ENCODE assay signal across 23 mouse cellular contexts in the genomic region with DNA sequence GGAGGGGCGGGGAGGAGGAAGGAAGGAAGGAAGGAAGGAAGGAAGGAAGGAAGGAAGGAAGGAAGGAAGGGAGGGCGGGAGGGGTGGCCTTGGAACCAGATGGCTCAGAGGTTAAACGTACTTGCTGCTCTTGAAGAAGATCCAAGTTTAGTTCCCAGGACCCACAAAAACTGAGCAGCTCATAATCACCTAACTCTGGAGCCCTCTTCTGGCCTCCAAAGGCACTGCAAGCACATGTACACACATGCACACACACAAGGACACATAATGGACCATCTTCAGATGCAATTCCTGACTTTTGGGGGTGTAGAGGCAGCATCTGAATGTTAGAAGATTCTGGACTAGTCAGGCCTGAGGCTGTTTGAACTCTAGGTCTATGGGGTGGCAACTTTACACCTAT. TPM values are rescaled to one million over a fixed set of nuclear protein-coding genes. Genes with fewer than 3 reads are reported as not detected.
DNase-seq lines count a peak whose midpoint lies in the region; ATAC-seq and TF ChIP-seq lines count a peak whose summit lies in the region.
"Had no signal": no experiment of that assay in that cellular context is flagged by ENCODE, and none has a peak within 500 bp of the region (broad histone marks: within the 10 kb centered on the region; RNA-seq: fewer than 3 reads in every experiment).

No protein-coding gene starts in this region.

- H3K79me2 ChIP-seq in MEL (ENCODE audit: control insufficient read depth, insufficient read depth, low read length, poor library complexity): no peaks in the 10 kb centered on the region

- DNase-seq in kidney, postnatal 0 days (ENCODE audit: low spot score): no peak
- DNase-seq in kidney, postnatal 10 days: no peak
- no peak for DNase-seq in midbrain, postnatal 0 days (ENCODE audit: low spot score)
- no peak for DNase-seq in midbrain, embryonic 11.5 days (ENCODE audit: low spot score, missing footprints)
- peak; percentile 51 for DNase-seq in MEL (ENCODE audit: low read depth, low spot score)
- DNase-seq in cerebellum, postnatal 4 days (ENCODE audit: low spot score in 2 of 2): no peak
- no peak for DNase-seq in embryo, embryonic 10.5 days (ENCODE audit: low spot score)
- DNase-seq: adrenal gland, postnatal 36 days; cerebellum, adult 9-10 months; embryo, embryonic 11 days; right cerebral cortex, adult 18-20 months; thymus, adult 18-20 months had no signal

- TF ChIP-seq CTCF in kidney, postnatal 0 days (IDR thresholded peaks at IDR 0.05; ENCODE audit: low read depth): peak; percentile 28; the same call in 1 of the 2 replicates
- TF ChIP-seq CTCF in midbrain, postnatal 0 days (IDR thresholded peaks at IDR 0.05): peak; percentile 48
- peak; percentile 42 to 52 (median 51) for TF ChIP-seq CTCF in MEL (IDR thresholded peaks at IDR 0.05 in 2 of 3, conservative IDR thresholded peaks at IDR 0.05 in 1 of 3; ENCODE audit: control insufficient read depth in 1 of 3, insufficient read depth in 1 of 3, low read depth in 2 of 3, low read length in 3 of 3, poor library complexity in 1 of 3, severe bottlenecking in 1 of 3)

- TF ChIP-seq EP300 in MEL (IDR thresholded peaks at IDR 0.05; ENCODE audit: low read depth in 1 of 2, low read length in 2 of 2): no peak

- peak; percentile 30 for TF ChIP-seq RAD21 in MEL (IDR thresholded peaks at IDR 0.05; ENCODE audit: low read depth, low read length)

- TF ChIP-seq POLR2A in MEL (IDR thresholded peaks at IDR 0.05; ENCODE audit: control insufficient read depth in 1 of 2, insufficient read depth in 1 of 2, low read depth in 1 of 2, low read length in 2 of 2, poor library complexity in 1 of 2): no peak

- no peaks in the 10 kb centered on the region for H3K4me1 ChIP-seq in kidney, postnatal 0 days (replicated peaks; ENCODE audit: insufficient read depth, low read length)
- no peaks in the 10 kb centered on the region for H3K4me1 ChIP-seq in midbrain, postnatal 0 days (ENCODE audit: insufficient read depth, low read length)
- no peaks in the 10 kb centered on the region for H3K4me1 ChIP-seq in midbrain, embryonic 11.5 days (ENCODE audit: control insufficient read depth, insufficient read depth, low read length)
- H3K4me1 ChIP-seq in MEL (ENCODE audit: control insufficient read depth in 1 of 2, insufficient read depth in 2 of 2, low read length in 2 of 2): peaks cover 6 to 18% of the 10 kb centered on the region in 2 experiments; a peak in 3 of 4 replicates
- H3K4me1 ChIP-seq: forebrain, embryonic 15.5 days; limb, embryonic 13.5 days; midbrain, embryonic 15.5 days had no signal

- no peak overlapping the region for H3K27ac ChIP-seq in kidney, postnatal 0 days
- no peak overlapping the region for H3K27ac ChIP-seq in midbrain, postnatal 0 days (ENCODE audit: low read depth, low read length)
- no peak overlapping the region for H3K27ac ChIP-seq in midbrain, embryonic 11.5 days (ENCODE audit: low read depth, low read length)
- no peak overlapping the region for H3K27ac ChIP-seq in MEL (ENCODE audit: control insufficient read depth, low read depth, low read length)
- H3K27ac ChIP-seq: forebrain, embryonic 15.5 days; heart, embryonic 13.5 days; limb, embryonic 13.5 days; lung, embryonic 15.5 days; midbrain, embryonic 15.5 days had no signal

- peaks cover 18% of the 10 kb centered on the region for H3K36me3 ChIP-seq in kidney, postnatal 0 days (ENCODE audit: insufficient read depth, low read length)
- peaks cover 23% of the 10 kb centered on the region for H3K36me3 ChIP-seq in midbrain, postnatal 0 days (ENCODE audit: insufficient read depth, low read length)
- H3K36me3 ChIP-seq in midbrain, embryonic 11.5 days (ENCODE audit: control insufficient read depth, insufficient read depth, low read length): peaks cover 15% of the 10 kb centered on the region; the same call in 1 of the 2 replicates
- peaks cover 0 to 6% of the 10 kb centered on the region in 2 experiments; a peak in 3 of 4 replicates for H3K36me3 ChIP-seq in MEL (ENCODE audit: control insufficient read depth in 1 of 2, insufficient read depth in 2 of 2, low read length in 2 of 2)

- no peak for ATAC-seq in kidney, postnatal 0 days (replicated peaks; ENCODE audit: low FRiP score, low read depth)
- no peak for ATAC-seq in midbrain, postnatal 0 days (ENCODE audit: low FRiP score)
- ATAC-seq in midbrain, embryonic 11.5 days (ENCODE audit: low FRiP score): no peak
- ATAC-seq: CD4-positive, CD25-positive, alpha-beta regulatory T cell, adult 4 months; forebrain, embryonic 15.5 days; midbrain, embryonic 15.5 days had no signal

- 88% methylated on average over 3 of the region's 3 CpGs for WGBS in kidney, postnatal 0 days
- WGBS in midbrain, postnatal 0 days: 93% methylated on average over 2 of the region's 3 CpGs
- 93% methylated on average over 2 of the region's 3 CpGs for WGBS in midbrain, embryonic 11.5 days

- H3K9me3 ChIP-seq in kidney, postnatal 0 days (replicated peaks; ENCODE audit: low read length): no peaks in the 10 kb centered on the region
- no peaks in the 10 kb centered on the region for H3K9me3 ChIP-seq in midbrain, postnatal 0 days (ENCODE audit: low read length)
- H3K9me3 ChIP-seq in midbrain, embryonic 11.5 days (ENCODE audit: control insufficient read depth, low read length): no peaks in the 10 kb centered on the region
- H3K9me3 ChIP-seq in MEL (replicated peaks; ENCODE audit: insufficient read depth, low read length): no peaks in the 10 kb centered on the region
- H3K9me3 ChIP-seq: lung, embryonic 15.5 days; midbrain, embryonic 15.5 days had no signal

- no peaks in the 10 kb centered on the region for H3K27me3 ChIP-seq in kidney, postnatal 0 days (ENCODE audit: insufficient read depth, low read length)
- no peaks in the 10 kb centered on the region for H3K27me3 ChIP-seq in midbrain, postnatal 0 days (ENCODE audit: insufficient read depth, low read length)
- H3K27me3 ChIP-seq in midbrain, embryonic 11.5 days (ENCODE audit: control insufficient read depth, insufficient read depth, low read length): no peaks in the 10 kb centered on the region
- H3K27me3 ChIP-seq in MEL (ENCODE audit: control insufficient read depth in 1 of 2, insufficient read depth in 2 of 2, low read length in 2 of 2): no peaks in the 10 kb centered on the region
- H3K27me3 ChIP-seq: forebrain, embryonic 15.5 days; heart, embryonic 13.5 days; limb, embryonic 13.5 days; lung, embryonic 15.5 days; midbrain, embryonic 15.5 days had no signal

- H3K9ac ChIP-seq in kidney, postnatal 0 days (ENCODE audit: low read depth, low read length): no peak overlapping the region
- no peak overlapping the region for H3K9ac ChIP-seq in midbrain, postnatal 0 days (replicated peaks; ENCODE audit: low read length, poor library complexity, severe bottlenecking)
- H3K9ac ChIP-seq in midbrain, embryonic 11.5 days (ENCODE audit: low read length): no peak overlapping the region
- H3K9ac ChIP-seq in MEL (ENCODE audit: control insufficient read depth, low read depth, low read length, poor library complexity, severe bottlenecking): no peak overlapping the region
- H3K9ac ChIP-seq: forebrain, embryonic 15.5 days; heart, embryonic 13.5 days; limb, embryonic 13.5 days; lung, embryonic 15.5 days; midbrain, embryonic 15.5 days had no signal

- H3K4me2 ChIP-seq in kidney, postnatal 0 days (ENCODE audit: low read length): no peak overlapping the region
- no peak overlapping the region for H3K4me2 ChIP-seq in midbrain, postnatal 0 days (ENCODE audit: low read depth, low read length, poor library complexity, severe bottlenecking)
- no peak overlapping the region for H3K4me2 ChIP-seq in midbrain, embryonic 11.5 days
- H3K4me2 ChIP-seq: forebrain, embryonic 15.5 days; heart, embryonic 13.5 days; limb, embryonic 13.5 days; lung, embryonic 15.5 days; midbrain, embryonic 15.5 days had no signal

- H3K4me3 ChIP-seq in kidney, postnatal 0 days (replicated peaks; ENCODE audit: low read depth, low read length): no peak overlapping the region
- no peak overlapping the region for H3K4me3 ChIP-seq in midbrain, postnatal 0 days (ENCODE audit: low read depth, low read length)
- no peak overlapping the region for H3K4me3 ChIP-seq in midbrain, embryonic 11.5 days (ENCODE audit: low read depth, low read length)
- no peak overlapping the region for H3K4me3 ChIP-seq in MEL (ENCODE audit: control insufficient read depth in 1 of 2, insufficient read depth in 1 of 2, low read depth in 2 of 2, low read length in 2 of 2)
- H3K4me3 ChIP-seq: forebrain, embryonic 15.5 days; heart, embryonic 13.5 days; limb, embryonic 13.5 days; lung, embryonic 15.5 days; midbrain, embryonic 15.5 days had no signal

RNA-seq across cellular contexts. Expression of gene 1700061G19Rik, which starts 12.8 kb away (rescaled TPM):
- polyA plus RNA-seq in kidney, postnatal 0 days (2015; fragmentation: Nextera tagmentation; extraction: Ambion mirVana): 0.11 and 0.13 TPM in 2 replicates
- total RNA-seq in midbrain, postnatal 0 days (2014; rRNA removed): not detected in 2 replicates
- polyA plus RNA-seq in midbrain, postnatal 0 days (2015; fragmentation: Nextera tagmentation; extraction: Ambion mirVana): 0.45 and 0.72 TPM in 2 replicates
- 0.11 and 0.25 TPM in 2 replicates for polyA plus RNA-seq in midbrain, embryonic 11.5 days (2014; fragmentation: Nextera tagmentation; extraction: Ambion mirVana)
- total RNA-seq in MEL (2012; rRNA removed): 0.26 and 0.27 TPM in 2 replicates
- under 1 TPM in 1 of 2 experiments, not detected in 1; 0.68 TPM for polyA plus RNA-seq in MEL (2012; ENCODE audit: insufficient read depth in 1 of 2, insufficient read length in 2 of 2, low read depth in 1 of 2, low replicate concordance in 2 of 2, missing spikeins in 1 of 2)

RNA-seq across cellular contexts. Expression of gene Acsbg2, which starts 13.8 kb away (rescaled TPM):
- not detected in 2 replicates for polyA plus RNA-seq in kidney, postnatal 0 days (2015; fragmentation: Nextera tagmentation; extraction: Ambion mirVana)
- total RNA-seq in midbrain, postnatal 0 days (2014; rRNA removed): 0.11 TPM in 1 of 2 replicates, not detected in the other
- not detected in 2 replicates for polyA plus RNA-seq in midbrain, postnatal 0 days (2015; fragmentation: Nextera tagmentation; extraction: Ambion mirVana)
- polyA plus RNA-seq in midbrain, embryonic 11.5 days (2014; fragmentation: Nextera tagmentation; extraction: Ambion mirVana): not detected in 2 replicates
- not detected in 2 replicates for total RNA-seq in MEL (2012; rRNA removed)
- not detected for polyA plus RNA-seq in MEL (2012; ENCODE audit: insufficient read depth in 1 of 2, insufficient read length in 2 of 2, low read depth in 1 of 2, low replicate concordance in 2 of 2, missing spikeins in 1 of 2)
- total RNA-seq: granulocyte monocyte progenitor cell, adult 5-6 weeks; megakaryocyte, adult 5-6 weeks had no signal
- polyA plus RNA-seq: forebrain, embryonic 15.5 days; heart, embryonic 13.5 days; hindbrain, embryonic 11.5 days; intestine, embryonic 14.5 days; kidney, embryonic 16.5 days; limb, embryonic 13.5 days; lung, embryonic 15.5 days; midbrain, embryonic 15.5 days had no signal

RNA-seq across cellular contexts. Expression of gene Mllt1, which starts 47.2 kb away (rescaled TPM):
- 27.4 and 29.1 TPM in 2 replicates for polyA plus RNA-seq in kidney, postnatal 0 days (2015; fragmentation: Nextera tagmentation; extraction: Ambion mirVana)
- 136 and 145 TPM in 2 replicates for total RNA-seq in midbrain, postnatal 0 days (2014; rRNA removed)
- 60.2 and 63.5 TPM in 2 replicates for polyA plus RNA-seq in midbrain, postnatal 0 days (2015; fragmentation: Nextera tagmentation; extraction: Ambion mirVana)
- 26.3 and 29.0 TPM in 2 replicates for polyA plus RNA-seq in midbrain, embryonic 11.5 days (2014; fragmentation: Nextera tagmentation; extraction: Ambion mirVana)
- total RNA-seq in MEL (2012; rRNA removed): 21.7 and 25.0 TPM in 2 replicates
- polyA plus RNA-seq in MEL (2012; ENCODE audit: insufficient read depth in 1 of 2, insufficient read length in 2 of 2, low read depth in 1 of 2, low replicate concordance in 2 of 2, missing spikeins in 1 of 2): 10 to 100 TPM in 1 of 2 experiments, not detected in 1; 63.0 TPM

RNA-seq across cellular contexts. Expression of gene Rfx2, which starts 57.2 kb away (rescaled TPM):
- 1.6 and 2.1 TPM in 2 replicates for polyA plus RNA-seq in kidney, postnatal 0 days (2015; fragmentation: Nextera tagmentation; extraction: Ambion mirVana)
- total RNA-seq in midbrain, postnatal 0 days (2014; rRNA removed): 5.1 and 5.7 TPM in 2 replicates
- polyA plus RNA-seq in midbrain, postnatal 0 days (2015; fragmentation: Nextera tagmentation; extraction: Ambion mirVana): 2.3 and 3.0 TPM in 2 replicates
- polyA plus RNA-seq in midbrain, embryonic 11.5 days (2014; fragmentation: Nextera tagmentation; extraction: Ambion mirVana): 4.6 and 4.8 TPM in 2 replicates
- 7.5 and 8.7 TPM in 2 replicates for total RNA-seq in MEL (2012; rRNA removed)
- polyA plus RNA-seq in MEL (2012; ENCODE audit: insufficient read depth in 1 of 2, insufficient read length in 2 of 2, low read depth in 1 of 2, low replicate concordance in 2 of 2, missing spikeins in 1 of 2): 10 to 100 TPM in 1 of 2 experiments, not detected in 1; 29.2 TPM
